In the genomic region with DNA sequence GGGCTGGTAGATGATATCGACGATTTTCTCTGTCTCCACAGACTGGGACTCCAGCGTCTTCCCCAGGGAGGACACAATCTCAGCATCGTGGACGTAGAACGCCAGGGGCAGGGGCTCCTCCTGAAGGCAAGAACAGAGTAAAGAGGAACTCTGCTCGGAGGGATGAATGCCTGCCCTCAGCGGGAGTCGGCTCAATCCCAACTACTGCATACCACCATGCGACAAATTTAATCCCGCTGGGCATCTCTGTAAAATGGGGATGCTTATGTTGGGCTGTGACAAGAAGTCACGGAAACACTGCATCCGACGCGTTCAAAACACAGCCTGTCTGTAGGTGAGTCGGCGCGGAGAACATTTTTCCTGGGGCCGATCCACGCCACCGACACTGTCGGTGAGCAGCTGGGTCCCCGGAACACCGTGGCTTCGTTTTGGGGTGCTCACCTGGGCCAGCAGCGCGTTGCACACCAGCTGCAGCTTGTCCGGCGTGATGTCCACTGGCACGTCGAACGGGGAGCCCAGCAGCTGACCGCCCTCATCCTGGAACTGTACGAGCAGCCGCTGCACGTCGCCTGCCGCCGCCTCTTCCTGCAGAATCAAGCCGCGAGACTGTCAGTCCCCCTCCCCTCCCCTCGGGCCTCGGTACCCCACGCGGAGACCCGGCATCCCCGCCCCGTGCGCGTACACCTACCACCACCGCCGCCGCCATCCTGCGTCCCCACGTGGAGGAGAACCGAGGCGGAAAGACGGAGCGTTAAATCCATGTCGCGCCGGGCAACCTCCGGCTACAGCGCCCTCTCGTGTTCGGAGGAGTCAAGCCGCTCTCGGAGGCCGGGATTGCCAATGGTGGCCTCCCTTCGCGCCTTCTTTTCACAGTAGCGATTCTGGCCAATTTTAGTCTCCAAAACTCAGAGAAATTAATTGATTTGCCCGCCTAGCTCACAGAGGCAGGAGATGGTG, we compare ENCODE assay signal across 8 mouse cellular contexts. TPM values are rescaled to one million over a fixed set of nuclear protein-coding genes. Genes with fewer than 3 reads are reported as not detected.
A peak's percentile ranks its signal among the peaks of the same experiment; 100 is the strongest.
DNase-seq lines count a peak whose midpoint lies in the region; ATAC-seq and TF ChIP-seq lines count a peak whose summit lies in the region.

A gene (minus strand): TSS at position 761 of the 957 bp plus-strand sequence.

- peak; percentile 50; the same call in 1 of the 2 replicates for TF ChIP-seq CTCF in bone marrow macrophage, adult 2 months (IDR thresholded peaks at IDR 0.05; ENCODE audit: low read depth, low read length)
- TF ChIP-seq CTCF in embryonic fibroblast, embryonic 13.5 days (IDR thresholded peaks at IDR 0.05; ENCODE audit: borderline replicate concordance, insufficient read depth, low read length): peak; percentile 75

- WGBS in heart, embryonic 10.5 days: 1% methylated on average over 73 of the region's 73 CpGs
- WGBS in kidney, embryonic 15.5 days: 1% methylated on average over 73 of the region's 73 CpGs

- peak; percentile 93 for DNase-seq in A20 (ENCODE audit: low read depth, low spot score)
- peak; percentile 94 for DNase-seq in heart, embryonic 10.5 days (ENCODE audit: low spot score)
- DNase-seq in liver: peak; percentile 90
- DNase-seq in spleen, postnatal 4 days (ENCODE audit: low spot score in 2 of 2): peak; percentile 94 to 99

- ATAC-seq in kidney, embryonic 15.5 days (replicated peaks; ENCODE audit: low FRiP score): peak; percentile 75
- ATAC-seq in monocyte, adult 5-6 weeks (replicated peaks; ENCODE audit: insufficient number of reproducible peaks, low FRiP score, low TSS enrichment, poor library complexity, severe bottlenecking): peak; percentile 90

- TF ChIP-seq POLR2A in bone marrow macrophage, adult 2 months (IDR thresholded peaks at IDR 0.05; ENCODE audit: borderline replicate concordance, low read depth, low read length): no peak
- TF ChIP-seq POLR2A in embryonic fibroblast, embryonic 13.5 days (IDR thresholded peaks at IDR 0.05; ENCODE audit: low read depth, low read length): peak; percentile 79

- no peaks in the 10 kb centered on the region for H3K9me3 ChIP-seq in heart, embryonic 10.5 days
- H3K9me3 ChIP-seq in kidney, embryonic 15.5 days (replicated peaks): no peaks in the 10 kb centered on the region

- peak within 1 kb of the TSS; percentile 89 for H3K4me2 ChIP-seq in kidney, embryonic 15.5 days

- H3K9ac ChIP-seq in kidney, embryonic 15.5 days: peak within 1 kb of the TSS; percentile 75

- H3K4me3 ChIP-seq in bone marrow macrophage, adult 2 months (ENCODE audit: insufficient read depth, low read length): peak within 1 kb of the TSS; percentile 88
- H3K4me3 ChIP-seq in embryonic fibroblast, embryonic 13.5 days (ENCODE audit: insufficient read depth, low read length): peak within 1 kb of the TSS; percentile 78
- H3K4me3 ChIP-seq in heart, embryonic 10.5 days: peak within 1 kb of the TSS; percentile 85
- peak within 1 kb of the TSS; percentile 79 for H3K4me3 ChIP-seq in kidney, embryonic 15.5 days (replicated peaks)

- H3K27ac ChIP-seq in bone marrow macrophage, adult 2 months (ENCODE audit: insufficient read depth, low read depth, low read length): no peak within 1 kb of the TSS
- no peak within 1 kb of the TSS for H3K27ac ChIP-seq in embryonic fibroblast, embryonic 13.5 days (ENCODE audit: insufficient read depth, low read length)
- H3K27ac ChIP-seq in heart, embryonic 10.5 days: peak within 1 kb of the TSS; percentile 88
- H3K27ac ChIP-seq in kidney, embryonic 15.5 days: no peak within 1 kb of the TSS

- peaks cover 13% of the 10 kb centered on the region for H3K4me1 ChIP-seq in bone marrow macrophage, adult 2 months (ENCODE audit: control insufficient read depth, insufficient read depth, low read length)
- no peaks in the 10 kb centered on the region for H3K4me1 ChIP-seq in embryonic fibroblast, embryonic 13.5 days (ENCODE audit: control insufficient read depth, insufficient read depth, low read length)
- H3K4me1 ChIP-seq in heart, embryonic 10.5 days: peaks cover 48% of the 10 kb centered on the region
- peaks cover 12% of the 10 kb centered on the region for H3K4me1 ChIP-seq in kidney, embryonic 15.5 days

- peaks cover 41% of the 10 kb centered on the region for H3K36me3 ChIP-seq in heart, embryonic 10.5 days
- H3K36me3 ChIP-seq in kidney, embryonic 15.5 days: peaks cover 40% of the 10 kb centered on the region

- no peaks in the 10 kb centered on the region for H3K27me3 ChIP-seq in heart, embryonic 10.5 days (ENCODE audit: insufficient read depth, poor library complexity, severe bottlenecking)
- H3K27me3 ChIP-seq in kidney, embryonic 15.5 days: peaks cover 22% of the 10 kb centered on the region; the same call in 1 of the 2 replicates

RNA-seq across cellular contexts. Expression of the gene that starts here (rescaled TPM):
- 3.8 and 10.3 TPM in 2 replicates for polyA plus RNA-seq in bone marrow macrophage, adult 2 months (2012; ENCODE audit: insufficient read depth, insufficient read length, missing spikeins)
- 15.0 and 17.4 TPM in 2 replicates for polyA plus RNA-seq in embryonic fibroblast, embryonic 13.5 days (2011; ENCODE audit: insufficient read length, low read depth, missing spikeins)
- polyA plus RNA-seq in heart, embryonic 10.5 days (2016; fragmentation: Nextera tagmentation; extraction: Ambion mirVana): 29.1 and 37.7 TPM in 2 replicates
- 34.9 and 40.0 TPM in 2 replicates for polyA plus RNA-seq in kidney, embryonic 15.5 days (2015; fragmentation: Nextera tagmentation; extraction: Ambion mirVana)
- total RNA-seq in monocyte, adult 5-6 weeks (2017): 0.85 to 13.1 TPM (median 3.6 TPM) in 3 replicates
